Mouse (Mus musculus) midbrain, embryonic 10.5 days (tissue): Measurements from ENCODE around the gene Rgs9bp. TPM values are rescaled to one million over a fixed set of nuclear protein-coding genes. Genes with fewer than 3 reads are reported as not detected.
"Not testable (repeated sequence)": the region's sequence is repeated elsewhere in the genome, so short reads cannot be mapped to it uniquely, and the experiment has no call there.

Source experiments
- DNase-seq: peaks from one replicate; pipeline ENCODE4 v3.0.0-alpha.2; 2017; ENCODE audit warnings: low spot score
- H3K27ac ChIP-seq: fragments of 300-500 bp; sonication (generic); replicated peaks from 2 replicates; pipeline ENCODE4 v1.5.1; 2016; ENCODE audit warnings: mild to moderate bottlenecking
- H3K27me3 ChIP-seq: fragments of 300-500 bp; sonication (generic); 2 replicates; pipeline ENCODE4 v1.6.1; 2016; ENCODE audit warnings: low read depth, mild to moderate bottlenecking; ENCODE audit not compliant: poor library complexity, severe bottlenecking
- H3K36me3 ChIP-seq: fragments of 300-500 bp; sonication (generic); 2 replicates; pipeline ENCODE4 v1.6.1; 2016; ENCODE audit warnings: mild to moderate bottlenecking, moderate library complexity
- H3K4me1 ChIP-seq: fragments of 300-500 bp; sonication (generic); 2 replicates; pipeline ENCODE4 v1.6.1; 2016
- H3K4me3 ChIP-seq: fragments of 300-500 bp; sonication (generic); 2 replicates; pipeline ENCODE4 v1.5.1; 2016; ENCODE audit warnings: mild to moderate bottlenecking, moderate library complexity
- H3K9me3 ChIP-seq: fragments of 300-500 bp; sonication (generic); replicated peaks from 2 replicates; pipeline ENCODE4 v1.6.1; 2016; ENCODE audit warnings: mild to moderate bottlenecking
- WGBS: fragments of 180-500 bp; shearing (Covaris S2); methylation state at CpG from one replicate; pipeline ENCODE4 v1.1.7; 2016; 5-methylcytosine and 5-hydroxymethylcytosine counted together
- polyA plus RNA-seq: library from polyadenylated mRNA; unstranded; fragments of >200 nt; fragmentation: Nextera tagmentation; extraction: Ambion mirVana; gene quantifications from 2 replicates; pipeline ENCODE4 v1.2.1, GENCODE M21; 2016

Gene Rgs9bp
- polyA plus RNA-seq, 1 experiment from 2014 or later = 0.64 TPM

DNA sequence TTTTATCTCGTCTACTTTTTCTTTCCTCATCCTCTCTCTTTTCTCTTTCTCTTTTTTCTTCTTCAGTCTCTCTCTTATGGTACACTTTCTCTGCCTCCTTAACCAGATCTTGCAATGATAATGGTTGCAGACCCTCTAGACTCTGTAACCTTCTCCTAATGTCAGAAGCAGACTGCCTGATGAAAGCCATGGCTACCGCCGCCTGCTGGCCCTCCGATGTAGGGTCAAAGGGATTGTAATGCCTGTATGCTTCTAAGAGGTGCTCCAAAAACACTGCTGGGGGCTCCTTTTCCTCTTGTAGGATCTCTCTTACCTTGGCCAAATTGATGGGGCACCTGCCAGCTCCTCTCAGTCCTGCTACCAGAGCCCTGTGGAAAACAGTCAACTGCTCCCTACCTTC lies 15.7 kb downstream of the Rgs9bp start:
- not testable (repeated sequence) for H3K27me3 ChIP-seq, H3K27ac ChIP-seq, H3K9me3 ChIP-seq, H3K4me3 ChIP-seq, H3K36me3 ChIP-seq, DNase-seq, H3K4me1 ChIP-seq
- WGBS = 87% methylated on average over 4 of the region's 4 CpGs

DNA sequence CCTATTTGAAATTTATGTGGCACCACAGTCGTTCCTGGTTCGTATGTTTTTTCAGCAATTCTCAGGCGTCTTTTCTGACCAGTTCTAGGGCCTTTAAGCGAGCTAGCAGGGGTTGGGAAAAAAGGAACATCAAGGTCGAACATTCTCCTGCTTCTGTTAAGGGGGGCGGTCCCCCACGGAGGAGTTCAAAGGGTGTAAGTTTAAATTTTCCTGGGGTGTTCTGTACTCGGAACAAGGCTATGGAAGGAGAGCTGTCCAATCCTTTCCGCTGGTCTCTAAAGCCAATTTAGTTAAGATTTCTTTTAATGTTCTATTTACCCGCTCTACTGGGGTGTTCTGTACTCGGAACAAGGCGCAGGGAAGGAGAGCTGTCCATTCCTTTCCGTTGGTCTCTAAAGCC lies 19.4 kb downstream of the Rgs9bp start:
- not testable (repeated sequence) for H3K9me3 ChIP-seq, H3K36me3 ChIP-seq, H3K27ac ChIP-seq, DNase-seq, H3K27me3 ChIP-seq, H3K4me1 ChIP-seq, H3K4me3 ChIP-seq
- WGBS = 90% methylated on average over 13 of the region's 13 CpGs

GRCm38 (mm10) chr7:35564872-35565271 lies 20.5 kb downstream of the Rgs9bp start:
- 89% methylated on average over 10 of the region's 10 CpGs for WGBS

GRCm38 (mm10) chr7:35564067-35564865 lies 21.1 kb downstream of the Rgs9bp start:
- H3K4me3 ChIP-seq = no peak overlapping the region
- no peaks in the 10 kb centered on the region for H3K9me3 ChIP-seq
- 88% methylated on average over 2 of the region's 2 CpGs for WGBS
- no peak for DNase-seq
- H3K36me3 ChIP-seq = no peaks in the 10 kb centered on the region
- H3K27me3 ChIP-seq = no peaks in the 10 kb centered on the region
- H3K27ac ChIP-seq = no peak overlapping the region
- H3K4me1 ChIP-seq = no peaks in the 10 kb centered on the region

More at GRCm38 (mm10) chr7:35564872-35565271, 20.5 kb downstream of the Rgs9bp start:
- not testable (repeated sequence) for H3K4me3 ChIP-seq, DNase-seq, H3K27ac ChIP-seq, H3K4me1 ChIP-seq, H3K9me3 ChIP-seq, H3K27me3 ChIP-seq, H3K36me3 ChIP-seq

GRCm38 (mm10) chr7:35563071-35563470 lies 22.3 kb downstream of the Rgs9bp start:
- no peaks in the 10 kb centered on the region for H3K27me3 ChIP-seq
- 77% methylated on average over 11 of the region's 11 CpGs for WGBS

GRCm38 (mm10) chr7:35559838-35560237 lies 25.5 kb downstream of the Rgs9bp start:
- no peaks in the 10 kb centered on the region for H3K9me3 ChIP-seq
- no peaks in the 10 kb centered on the region for H3K27me3 ChIP-seq
- H3K27ac ChIP-seq = no peak overlapping the region
- no peak overlapping the region for H3K4me3 ChIP-seq
- peaks cover 12% of the 10 kb centered on the region for H3K4me1 ChIP-seq
- WGBS = 90% methylated on average over 3 of the region's 3 CpGs
- no peak for DNase-seq
- no peaks in the 10 kb centered on the region for H3K36me3 ChIP-seq

More at GRCm38 (mm10) chr7:35563071-35563470, 22.3 kb downstream of the Rgs9bp start:
- H3K9me3 ChIP-seq = no peaks in the 10 kb centered on the region
- no peaks in the 10 kb centered on the region for H3K4me1 ChIP-seq
- H3K36me3 ChIP-seq = no peaks in the 10 kb centered on the region
- H3K4me3 ChIP-seq = no peak overlapping the region
- no peak overlapping the region for H3K27ac ChIP-seq
- DNase-seq = no peak

DNA sequence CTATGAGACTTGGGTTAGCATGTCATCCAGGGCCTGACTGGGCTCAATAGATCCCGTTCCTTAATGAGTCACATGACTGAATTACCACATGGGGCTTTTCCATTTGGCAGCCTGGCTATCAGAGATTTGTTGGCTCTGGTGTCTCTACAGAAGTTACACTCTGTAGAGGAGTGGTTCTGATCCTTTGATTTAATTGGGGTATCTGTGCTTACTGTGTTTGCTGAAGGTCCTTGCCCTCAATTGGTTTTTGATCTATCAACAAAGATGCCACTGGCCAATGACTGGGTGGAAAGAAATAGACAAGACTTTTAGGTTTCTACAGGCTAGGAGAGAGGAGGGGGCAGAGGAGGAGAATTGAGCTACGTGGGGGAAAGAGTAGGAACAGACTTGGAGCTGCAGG lies 26.7 kb downstream of the Rgs9bp start:
- no peak for DNase-seq
- WGBS = 57% methylated on average over 2 of the region's 2 CpGs
- Histone ChIP-seq H3K27ac (no peak overlapping the region), H3K36me3 (no peaks in the 10 kb centered on the region), H3K27me3 (no peaks in the 10 kb centered on the region), H3K4me1 (peaks cover 20% of the 10 kb centered on the region), H3K9me3 (no peaks in the 10 kb centered on the region), H3K4me3 (no peak overlapping the region)

GRCm38 (mm10) chr7:35557577-35557976 lies 27.8 kb downstream of the Rgs9bp start:
- DNase-seq = no peak
- Histone ChIP-seq H3K27ac (no peak overlapping the region), H3K4me3 (no peak overlapping the region), H3K36me3 (no peaks in the 10 kb centered on the region), H3K9me3 (no peaks in the 10 kb centered on the region), H3K4me1 (peaks cover 20% of the 10 kb centered on the region), H3K27me3 (no peaks in the 10 kb centered on the region)
- WGBS = 89% methylated on average over 3 of the region's 3 CpGs

DNA sequence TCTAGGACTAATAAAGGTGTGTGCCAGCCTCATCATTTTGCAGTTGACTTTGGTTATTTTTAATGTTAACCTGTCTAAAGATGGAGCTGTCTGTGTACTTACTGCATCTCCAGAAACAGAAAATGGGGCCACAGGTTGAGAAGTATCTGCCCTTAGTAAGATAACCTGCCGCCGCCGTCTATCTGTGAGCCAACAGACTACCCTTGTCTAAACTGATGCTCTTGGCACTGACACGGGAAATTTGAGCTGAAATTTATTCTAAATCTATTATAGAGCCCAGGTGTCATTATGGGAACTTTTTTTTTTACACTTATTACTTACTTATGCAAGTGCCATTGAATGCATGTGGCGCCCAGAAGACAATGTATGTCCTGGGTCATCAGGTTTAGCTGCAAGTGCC lies 28.5 kb downstream of the Rgs9bp start:
- Histone ChIP-seq H3K4me3 (no peak overlapping the region), H3K9me3 (no peaks in the 10 kb centered on the region), H3K27me3 (no peaks in the 10 kb centered on the region), H3K36me3 (no peaks in the 10 kb centered on the region), H3K4me1 (peaks cover 20% of the 10 kb centered on the region), H3K27ac (no peak overlapping the region)
- 90% methylated on average over 5 of the region's 5 CpGs for WGBS
- DNase-seq = no peak

- no peaks in the 10 kb centered on the region for H3K27me3 ChIP-seq
- DNase-seq = no peak
- peaks cover 4% of the 10 kb centered on the region for H3K36me3 ChIP-seq
- H3K9me3 ChIP-seq = no peaks in the 10 kb centered on the region
- peak within 1 kb of the TSS; percentile 98 for H3K27ac ChIP-seq
- H3K4me3 ChIP-seq = peak within 1 kb of the TSS; percentile 87
- H3K4me1 ChIP-seq = peaks cover 20% of the 10 kb centered on the region
- WGBS = 79% methylated on average over 4 of the region's 4 CpGs
Observed at GRCm38 (mm10) chr7:35556205-35556603, 29.2 kb downstream of the Rgs9bp start, which contains the start of gene Nudt19. Gene Nudt19 (minus strand): TSS chr7:35556304.

GRCm38 (mm10) chr7:35555224-35556204 lies 29.9 kb downstream of the Rgs9bp start:
- peak; percentile 93 for DNase-seq
- Histone ChIP-seq H3K9me3 (no peaks in the 10 kb centered on the region), H3K36me3 (peaks cover 10% of the 10 kb centered on the region), H3K4me1 (peaks cover 20% of the 10 kb centered on the region), H3K27ac (peak overlapping the region; percentile 98), H3K27me3 (no peaks in the 10 kb centered on the region), H3K4me3 (peak overlapping the region; percentile 87)
- WGBS = under 1% methylated on average over 93 of the region's 93 CpGs

GRCm38 (mm10) chr7:35554605-35555175 lies 30.7 kb downstream of the Rgs9bp start:
- DNase-seq = peak; percentile 36
- Histone ChIP-seq H3K9me3 (no peaks in the 10 kb centered on the region), H3K27me3 (no peaks in the 10 kb centered on the region), H3K4me1 (peaks cover 20% of the 10 kb centered on the region), H3K27ac (peak overlapping the region; percentile 98), H3K4me3 (peak overlapping the region; percentile 87), H3K36me3 (peaks cover 18% of the 10 kb centered on the region)
- WGBS = 7% methylated on average over 28 of the region's 28 CpGs
